Mouse (Mus musculus) cerebellum, adult 2 months (tissue): Measurements from ENCODE around the gene Znrf4. TPM values are rescaled to one million over a fixed set of nuclear protein-coding genes. Genes with fewer than 3 reads are reported as not detected.

ENCODE experiments used
- DNase-seq, 2 experiments: peaks; one replicate each; pipeline ENCODE4 v3.0.0; 2021
- H3K27ac ChIP-seq: fragments of 200-500 bp; 2 replicates; pipeline ENCODE4 v1.5.1; 2012; ENCODE audit warnings: low read length, control low read depth, inconsistent platforms; ENCODE audit not compliant: insufficient read depth
- H3K27me3 ChIP-seq: fragments of 200-500 bp; 2 replicates; pipeline ENCODE4 v1.6.1; 2012; ENCODE audit warnings: inconsistent platforms, mild to moderate bottlenecking, low read length, moderate library complexity; ENCODE audit not compliant: control insufficient read depth, insufficient read depth
- H3K4me1 ChIP-seq: fragments of 200-500 bp; 2 replicates; pipeline ENCODE4 v1.6.1; 2011; ENCODE audit warnings: low read length; ENCODE audit not compliant: control insufficient read depth, insufficient read depth
- H3K4me3 ChIP-seq: fragments of 200-500 bp; replicated peaks from 2 replicates; pipeline ENCODE3; 2011; ENCODE audit warnings: mild to moderate bottlenecking, low read depth, low read length, control low read depth; ENCODE audit not compliant: insufficient read depth
- CTCF ChIP-seq: fragments of 200-500 bp; IDR thresholded peaks from 2 replicates; pipeline ENCODE4 v1.5.1; 2011; ENCODE audit warnings: low read depth, mild to moderate bottlenecking, control low read depth, low read length, moderate library complexity, borderline replicate concordance; ENCODE audit not compliant: insufficient read depth
- POLR2A ChIP-seq: fragments of 200-500 bp; IDR thresholded peaks from 2 replicates; pipeline ENCODE4 v1.6.1; 2011; ENCODE audit warnings: low read length, control low read depth, borderline replicate concordance; ENCODE audit not compliant: insufficient read depth
- WGBS: fragments of 180-500 bp; shearing (Covaris S2); methylation state at CpG from one replicate; pipeline ENCODE4 v1.1.7; 2018; 5-methylcytosine and 5-hydroxymethylcytosine counted together
- polyA plus RNA-seq: library from polyadenylated mRNA; depleted of rRNA; stranded (reverse); fragments of >200 nt; gene quantifications from 2 replicates; pipeline ENCODE4 v1.2.3, GENCODE M21; 2012

Gene Znrf4
- polyA plus RNA-seq, 1 experiment, result not detected

GRCm38 (mm10) chr17:56472733-56473610 lies 39.3 kb downstream of the Znrf4 start:
- no peak for TF ChIP-seq POLR2A
- TF ChIP-seq CTCF, result peak; percentile 54
- DNase-seq, result peak; percentile 57 to 69
- Histone ChIP-seq H3K4me3 (peak overlapping the region; percentile 83), H3K4me1 (peaks cover 31% of the 10 kb centered on the region), H3K27me3 (no peaks in the 10 kb centered on the region), H3K27ac (no peak overlapping the region)
- WGBS, result 4% methylated on average over 50 of the region's 50 CpGs

- TF ChIP-seq CTCF, result no peak
- TF ChIP-seq POLR2A, result no peak
- Histone ChIP-seq H3K27me3 (no peaks in the 10 kb centered on the region), H3K4me1 (peaks cover 38% of the 10 kb centered on the region), H3K27ac (no peak overlapping the region), H3K4me3 (no peak overlapping the region)
- DNase-seq, result no peak
- 53% methylated on average over 16 of the region's 16 CpGs for WGBS
Measured at GRCm38 (mm10) chr17:56472121-56472520, 40.1 kb downstream of the Znrf4 start.

GRCm38 (mm10) chr17:56471136-56471535 lies 41.1 kb downstream of the Znrf4 start:
- DNase-seq, result peak in 1 of 2 experiments; percentile 28
- no peak for TF ChIP-seq POLR2A
- no peak for TF ChIP-seq CTCF
- no peak overlapping the region for H3K27ac ChIP-seq
- peaks cover 42% of the 10 kb centered on the region for H3K4me1 ChIP-seq
- WGBS, result 48% methylated on average over 5 of the region's 5 CpGs
- no peaks in the 10 kb centered on the region for H3K27me3 ChIP-seq
- no peak overlapping the region for H3K4me3 ChIP-seq

GRCm38 (mm10) chr17:56470571-56470970 lies 41.7 kb downstream of the Znrf4 start:
- Histone ChIP-seq H3K27me3 (no peaks in the 10 kb centered on the region), H3K27ac (no peak overlapping the region), H3K4me3 (no peak overlapping the region), H3K4me1 (peaks cover 42% of the 10 kb centered on the region)
- 22% methylated on average over 10 of the region's 10 CpGs for WGBS
- peak in 1 of 2 experiments; percentile 50 for DNase-seq
- TF ChIP-seq POLR2A, result no peak
- TF ChIP-seq CTCF, result no peak

GRCm38 (mm10) chr17:56470001-56470436 lies 42.2 kb downstream of the Znrf4 start:
- no peak for DNase-seq
- WGBS, result 18% methylated on average over 26 of the region's 26 CpGs
- Histone ChIP-seq H3K4me1 (peaks cover 47% of the 10 kb centered on the region), H3K4me3 (no peak overlapping the region), H3K27me3 (no peaks in the 10 kb centered on the region), H3K27ac (no peak overlapping the region)
- TF ChIP-seq CTCF (no peak), POLR2A (no peak)

- H3K4me1 ChIP-seq, result peaks cover 53% of the 10 kb centered on the region
- H3K4me3 ChIP-seq, result no peak overlapping the region
- no peak overlapping the region for H3K27ac ChIP-seq
- H3K27me3 ChIP-seq, result no peaks in the 10 kb centered on the region
- no peak for TF ChIP-seq POLR2A
- no peak for TF ChIP-seq CTCF
- DNase-seq, result no peak
- WGBS, result 52% methylated on average over 8 of the region's 8 CpGs
Measured at GRCm38 (mm10) chr17:56469275-56469674, 43.0 kb downstream of the Znrf4 start.

- peaks cover 50% of the 10 kb centered on the region for H3K4me1 ChIP-seq
- 49% methylated on average over 7 of the region's 7 CpGs for WGBS
- no peak overlapping the region for H3K4me3 ChIP-seq
- TF ChIP-seq POLR2A (no peak), CTCF (no peak)
- no peaks in the 10 kb centered on the region for H3K27me3 ChIP-seq
- DNase-seq, result no peak
- H3K27ac ChIP-seq, result no peak overlapping the region
Measured at GRCm38 (mm10) chr17:56468870-56469269, 43.4 kb downstream of the Znrf4 start.

- H3K4me1 ChIP-seq, result peaks cover 52% of the 10 kb centered on the region
- TF ChIP-seq POLR2A (no peak), CTCF (0 out of 2 replicates have a peak, but pooled peaks have one; percentile 12)
- H3K4me3 ChIP-seq, result no peak overlapping the region
- no peak overlapping the region for H3K27ac ChIP-seq
- no peak for DNase-seq
- no peaks in the 10 kb centered on the region for H3K27me3 ChIP-seq
- 93% methylated on average over 9 of the region's 9 CpGs for WGBS
Measured at GRCm38 (mm10) chr17:56468380-56468779, 43.9 kb downstream of the Znrf4 start.
